Comparison of ENCODE assay signal across 10 mouse cellular contexts in the genomic region with DNA sequence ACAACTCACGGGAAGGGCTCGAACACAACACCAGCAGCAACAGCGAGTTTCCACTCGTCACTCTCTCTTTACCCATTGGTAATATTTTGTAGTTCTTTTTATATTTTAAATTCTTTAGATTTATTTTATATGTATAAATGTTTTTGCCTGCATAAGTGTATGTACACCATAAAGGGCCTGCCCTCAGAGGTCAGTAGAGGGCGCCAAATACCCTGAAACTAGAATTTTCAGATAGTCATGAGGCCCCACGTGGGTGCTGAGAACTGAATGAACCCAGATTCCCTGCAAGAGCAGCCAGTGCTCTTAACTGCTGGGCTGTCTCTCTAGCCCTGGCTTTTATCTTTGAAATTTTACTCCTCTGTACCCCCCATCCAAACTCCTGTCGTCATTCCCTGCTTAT.
DNase-seq lines count a peak whose midpoint lies in the region; ATAC-seq and TF ChIP-seq lines count a peak whose summit lies in the region.
"Had no signal": no experiment of that assay in that cellular context is flagged by ENCODE, and none has a peak within 500 bp of the region (broad histone marks: within the 10 kb centered on the region; RNA-seq: fewer than 3 reads in every experiment).

No protein-coding gene starts in this region.

- no peaks in the 10 kb centered on the region for H3K36me3 ChIP-seq in liver, embryonic 11.5 days (ENCODE audit: control insufficient read depth, insufficient read depth, low read length)
- no peaks in the 10 kb centered on the region for H3K36me3 ChIP-seq in stomach, postnatal 0 days (ENCODE audit: control insufficient read depth, insufficient read depth, low read length)
- H3K36me3 ChIP-seq: kidney, embryonic 15.5 days; liver, embryonic 15.5 days had no signal

- H3K9ac ChIP-seq in liver, embryonic 11.5 days (ENCODE audit: low read depth, low read length) = no peak overlapping the region
- no peak overlapping the region for H3K9ac ChIP-seq in stomach, postnatal 0 days (ENCODE audit: low read length)
- H3K9ac ChIP-seq: kidney, embryonic 15.5 days; liver, embryonic 15.5 days had no signal

- H3K27me3 ChIP-seq in liver, embryonic 11.5 days (replicated peaks; ENCODE audit: control insufficient read depth, insufficient read depth, low read length) = no peaks in the 10 kb centered on the region
- no peaks in the 10 kb centered on the region for H3K27me3 ChIP-seq in stomach, postnatal 0 days (ENCODE audit: control insufficient read depth, insufficient read depth, low read length)
- H3K27me3 ChIP-seq: kidney, embryonic 15.5 days; liver, embryonic 15.5 days had no signal

- intact Hi-C loops in left cerebral cortex, postnatal 14 days (cut with DNase I) = no loop called here

- no peaks in the 10 kb centered on the region for H3K9me3 ChIP-seq in liver, embryonic 11.5 days (ENCODE audit: control insufficient read depth, low read length)
- no peaks in the 10 kb centered on the region for H3K9me3 ChIP-seq in stomach, postnatal 0 days (ENCODE audit: control insufficient read depth, low read length)
- H3K9me3 ChIP-seq: kidney, embryonic 15.5 days; liver, embryonic 15.5 days had no signal

- TF ChIP-seq EP300 in stomach, postnatal 0 days (optimal IDR thresholded peaks at IDR 0.05) = no peak

- WGBS in liver, embryonic 11.5 days = 61% methylated on average over 7 of the region's 7 CpGs
- 77% methylated on average over 7 of the region's 7 CpGs for WGBS in stomach, postnatal 0 days

- H3K4me3 ChIP-seq in liver, embryonic 11.5 days (ENCODE audit: low read depth, low read length) = no peak overlapping the region
- H3K4me3 ChIP-seq in stomach, postnatal 0 days (ENCODE audit: low read depth, low read length) = no peak overlapping the region
- H3K4me3 ChIP-seq: kidney, embryonic 15.5 days; liver, embryonic 15.5 days had no signal

- H3K4me2 ChIP-seq in liver, embryonic 11.5 days = no peak overlapping the region
- H3K4me2 ChIP-seq in stomach, postnatal 0 days (replicated peaks; ENCODE audit: low read depth) = no peak overlapping the region
- H3K4me2 ChIP-seq: kidney, embryonic 15.5 days; liver, embryonic 15.5 days had no signal

- no peaks in the 10 kb centered on the region; the same call in 1 of the 2 replicates for H3K4me1 ChIP-seq in liver, embryonic 11.5 days (replicated peaks; ENCODE audit: control insufficient read depth, insufficient read depth, low read length)
- 0 out of 2 replicates have a peak, but pooled peaks cover 3% of the 10 kb centered on the region for H3K4me1 ChIP-seq in stomach, postnatal 0 days (replicated peaks; ENCODE audit: control insufficient read depth, insufficient read depth)
- H3K4me1 ChIP-seq: liver, embryonic 15.5 days had no signal

- DNase-seq in liver = peak; percentile 44
- DNase-seq in liver, embryonic 11.5 days (ENCODE audit: low spot score) = no peak
- DNase-seq in MEL-GATA-1-ER (ENCODE audit: extremely low read depth, low read depth) = peak; percentile 22
- no peak for DNase-seq in stomach, postnatal 0 days (ENCODE audit: low spot score)
- no peak for DNase-seq in Muller cell, postnatal 12 days (ENCODE audit: inconsistent ontology term)
- DNase-seq in left cerebral cortex, postnatal 14 days (ENCODE audit: low spot score in 2 of 2) = no peak
- DNase-seq: cerebellum, adult 9-10 months had no signal

- TF ChIP-seq CTCF in stomach, postnatal 0 days (IDR thresholded peaks at IDR 0.05; ENCODE audit: low read depth) = peak; percentile 52

- no peak for ATAC-seq in liver, embryonic 11.5 days (replicated peaks; ENCODE audit: low FRiP score)
- 0 out of 2 replicates have a peak, but pooled peaks have one; percentile 36 for ATAC-seq in common myeloid progenitor, adult 5-6 weeks (replicated peaks; ENCODE audit: low read depth, poor library complexity, severe bottlenecking)
- no peak for ATAC-seq in stomach, postnatal 0 days (ENCODE audit: low FRiP score, low TSS enrichment)

- no peak overlapping the region for H3K27ac ChIP-seq in liver, embryonic 11.5 days (ENCODE audit: low read depth, low read length)
- no peak overlapping the region for H3K27ac ChIP-seq in stomach, postnatal 0 days (replicated peaks)
- H3K27ac ChIP-seq: kidney, embryonic 15.5 days; liver, embryonic 15.5 days had no signal

Comparison
In these comparisons a context has a peak if more than half of its experiments do, and no peak if none do; other contexts are left out.
1. DNase-seq: peak in liver (single experiment) and MEL-GATA-1-ER (single experiment); none in liver, embryonic 11.5 days (single experiment), stomach, postnatal 0 days (single experiment), Muller cell, postnatal 12 days (single experiment) and left cerebral cortex, postnatal 14 days (0 of 2).